Mouse (Mus musculus) kidney, adult 8-10 months (tissue): Measurements from ENCODE around the gene Calm4.
"Not testable (repeated sequence)": the region's sequence is repeated elsewhere in the genome, so short reads cannot be mapped to it uniquely, and the experiment has no call there.

Experiments used
- DNase-seq, 2 experiments: peaks; one replicate each; pipeline ENCODE4 v3.0.0; 2022

Gene Calm4

DNA sequence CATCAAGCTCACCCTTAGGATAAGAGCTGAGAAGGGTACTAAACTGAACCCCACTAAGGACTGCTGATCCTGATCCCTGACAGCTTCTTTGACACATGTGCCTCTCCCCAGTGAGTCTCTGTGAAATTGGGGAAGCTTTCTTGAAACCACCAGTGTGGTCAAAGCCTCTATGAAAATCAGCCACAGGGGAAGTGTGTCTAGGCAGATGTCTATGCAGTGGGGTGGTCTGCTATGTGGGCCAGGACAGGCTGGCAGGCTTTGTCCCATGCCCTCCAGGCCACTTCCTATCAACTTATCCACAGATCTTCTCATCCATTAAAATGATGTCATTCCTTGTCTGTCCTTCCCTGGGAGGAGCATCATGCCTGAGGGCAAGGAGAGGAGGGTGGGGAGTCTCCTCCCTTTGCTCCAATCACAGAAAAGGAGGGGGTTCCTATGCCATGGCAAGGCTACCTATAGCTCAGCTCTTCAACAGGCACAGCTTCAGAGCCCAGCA is at the start of gene Calm4:
Calm4 (plus strand) TSS at position 446 of the 496 bp plus-strand sequence.
- DNase-seq, result not testable (repeated sequence)

DNA sequence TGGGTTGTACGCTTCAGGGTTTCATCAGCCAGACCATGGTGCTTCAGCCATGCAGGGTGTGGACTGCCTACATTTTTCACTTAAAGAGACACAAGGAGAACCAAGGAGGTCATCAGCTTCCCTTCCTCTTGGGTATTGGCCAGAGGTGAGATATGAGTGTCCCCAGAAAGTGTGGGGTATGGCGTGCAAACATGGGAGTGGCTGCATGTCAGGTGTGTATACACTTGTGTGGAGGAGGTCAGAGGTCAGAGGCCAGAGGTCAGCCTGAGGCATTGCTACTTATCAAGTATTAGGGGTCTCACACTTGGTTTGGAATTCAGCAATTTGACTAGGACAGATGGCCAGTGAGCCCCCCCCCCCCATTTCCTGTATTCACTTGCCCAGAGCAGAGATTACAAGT is 49.0 kb upstream of the Calm4 start:
- DNase-seq, result no peak

DNA sequence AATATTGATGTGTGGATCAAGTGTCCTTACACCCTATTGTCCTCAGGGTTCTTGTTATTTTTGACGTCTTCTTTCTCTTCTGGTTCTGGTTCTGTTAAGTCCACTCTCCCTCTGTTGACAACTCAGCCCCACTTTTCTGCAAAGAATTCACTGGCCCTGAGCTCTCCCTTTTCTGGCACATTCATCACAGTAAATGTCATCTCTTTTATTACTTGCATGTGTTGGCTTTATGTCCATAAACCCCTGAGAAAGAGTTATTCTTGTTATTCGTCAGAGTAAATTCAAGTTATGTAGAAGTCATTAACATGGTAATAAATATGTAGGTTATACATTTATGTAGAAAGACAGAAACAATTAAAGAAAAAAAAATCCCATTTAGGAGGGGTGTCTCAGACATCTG is 48.0 kb upstream of the Calm4 start:
- DNase-seq, result no peak

DNA sequence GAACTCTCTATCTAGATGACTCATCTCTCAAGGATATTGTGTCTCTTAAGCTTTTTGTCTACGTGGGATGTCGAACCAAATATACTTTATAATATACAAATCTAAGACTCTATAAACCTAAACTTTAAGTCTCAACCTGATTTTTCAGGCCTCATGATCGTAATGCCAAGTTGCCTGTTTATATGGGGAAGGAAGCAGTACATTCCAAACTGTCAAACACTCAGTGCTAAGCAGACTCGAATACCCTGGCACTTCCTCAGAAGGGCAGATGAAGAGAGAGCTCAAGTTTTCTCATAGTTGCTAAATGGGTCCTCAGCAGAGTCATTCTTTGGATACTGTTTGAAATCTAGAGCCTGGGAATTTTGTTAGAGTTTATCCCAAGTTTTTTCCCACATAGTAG is 40.9 kb upstream of the Calm4 start:
- DNase-seq, result no peak

DNA sequence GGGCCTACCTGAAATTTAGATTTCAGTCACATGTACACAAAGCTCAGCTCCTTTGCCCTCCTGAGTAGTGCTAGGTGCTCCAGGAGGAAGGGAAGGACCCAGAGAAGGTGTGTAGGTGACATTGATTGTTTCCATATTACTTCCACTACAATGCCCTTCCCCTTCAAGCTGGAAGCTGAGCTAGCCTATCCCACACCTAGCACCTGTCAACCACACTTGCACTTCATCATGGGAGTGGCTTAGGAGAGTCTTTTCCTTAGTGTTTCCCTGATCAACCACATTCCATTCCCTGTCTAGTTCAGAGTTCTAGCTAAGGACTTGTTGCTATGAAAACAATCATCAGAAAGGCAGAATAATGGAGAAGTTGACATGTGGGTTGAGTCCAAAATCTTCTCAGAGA is 38.8 kb upstream of the Calm4 start:
- DNase-seq, result no peak

DNA sequence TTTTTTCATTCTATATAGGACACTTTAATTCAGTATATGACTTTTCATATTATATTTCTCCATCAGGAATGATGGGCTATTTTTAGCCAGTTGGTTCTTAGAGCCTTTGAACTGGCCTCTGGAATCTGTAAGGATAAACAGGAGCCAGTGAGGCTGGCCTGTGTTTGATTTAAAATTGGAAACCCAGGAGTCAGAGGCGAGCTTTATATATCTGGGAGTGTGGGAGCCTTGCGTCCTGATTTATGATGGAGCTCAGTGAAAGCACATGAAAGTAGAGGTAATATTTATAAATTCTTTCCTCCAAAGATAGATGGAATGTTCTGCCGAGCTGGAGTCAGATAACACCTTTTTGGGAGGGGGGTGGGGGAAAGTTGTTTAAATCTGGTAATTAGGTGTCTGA is 38.2 kb upstream of the Calm4 start:
- no peak for DNase-seq

DNA sequence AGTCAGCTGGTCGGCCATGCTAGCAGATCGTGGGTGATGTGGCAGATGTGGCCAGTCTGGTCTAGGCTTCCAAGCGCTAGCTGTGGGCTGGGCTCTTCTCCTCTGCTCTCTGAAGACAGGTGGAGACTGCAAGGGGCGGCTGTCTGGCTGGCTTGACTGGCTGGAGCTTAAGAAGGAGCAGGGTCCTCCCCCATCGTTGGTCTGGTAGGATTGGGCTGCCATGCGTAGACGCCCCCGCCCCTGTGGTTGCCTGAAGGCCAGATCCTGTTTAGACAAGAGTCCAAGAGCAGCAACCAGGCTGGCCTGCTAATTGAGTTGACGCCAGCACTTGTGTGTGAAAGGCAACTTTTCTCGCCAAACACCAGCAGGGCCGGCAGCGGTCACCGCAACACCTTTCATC is 33.4 kb upstream of the Calm4 start, which contains the start of gene Calml3:
Calml3 (minus strand) TSS at position 131 of the 400 bp plus-strand sequence.
- DNase-seq, result peak; percentile 33 to 36

DNA sequence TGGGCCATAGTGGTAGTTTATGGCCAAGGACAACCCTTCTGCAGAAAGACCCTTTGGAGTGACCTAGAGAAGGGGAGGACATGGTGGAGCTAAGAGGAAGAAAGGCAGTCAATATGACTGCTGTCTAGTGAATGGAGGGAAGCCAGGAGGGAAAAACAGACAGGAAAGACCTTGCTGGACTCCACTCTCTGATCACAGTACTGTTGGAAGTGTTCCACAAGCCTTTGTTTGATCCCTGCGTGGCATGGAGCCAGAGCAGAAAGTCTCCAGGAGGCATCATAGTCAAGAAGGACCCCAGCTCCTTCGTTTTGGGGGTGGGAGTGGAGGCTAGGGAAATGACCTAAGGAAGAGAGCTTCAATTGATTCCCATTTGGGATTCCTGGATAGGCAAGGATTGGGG is 32.4 kb upstream of the Calm4 start:
- DNase-seq, result peak; percentile 20 to 44

DNA sequence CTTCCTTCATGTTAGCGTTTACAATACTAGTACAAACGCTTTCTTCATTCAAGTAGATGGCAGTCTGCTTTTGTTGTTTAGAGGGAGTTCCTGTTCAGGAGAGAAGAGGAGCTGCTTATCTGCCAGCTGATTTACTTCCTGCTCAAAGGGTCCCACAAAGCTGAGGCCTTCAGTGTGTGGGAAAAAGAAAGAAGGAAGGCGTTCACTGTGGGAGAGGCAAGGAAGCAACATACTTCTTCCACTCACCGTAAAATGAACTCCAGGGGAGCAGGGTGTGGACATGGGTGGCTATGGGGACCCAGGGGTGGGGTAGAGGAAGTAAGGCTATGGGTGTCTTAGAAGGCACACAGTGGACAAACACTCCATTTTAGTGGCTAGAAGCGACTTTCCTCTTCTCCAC is 31.9 kb upstream of the Calm4 start:
- DNase-seq, result no peak

DNA sequence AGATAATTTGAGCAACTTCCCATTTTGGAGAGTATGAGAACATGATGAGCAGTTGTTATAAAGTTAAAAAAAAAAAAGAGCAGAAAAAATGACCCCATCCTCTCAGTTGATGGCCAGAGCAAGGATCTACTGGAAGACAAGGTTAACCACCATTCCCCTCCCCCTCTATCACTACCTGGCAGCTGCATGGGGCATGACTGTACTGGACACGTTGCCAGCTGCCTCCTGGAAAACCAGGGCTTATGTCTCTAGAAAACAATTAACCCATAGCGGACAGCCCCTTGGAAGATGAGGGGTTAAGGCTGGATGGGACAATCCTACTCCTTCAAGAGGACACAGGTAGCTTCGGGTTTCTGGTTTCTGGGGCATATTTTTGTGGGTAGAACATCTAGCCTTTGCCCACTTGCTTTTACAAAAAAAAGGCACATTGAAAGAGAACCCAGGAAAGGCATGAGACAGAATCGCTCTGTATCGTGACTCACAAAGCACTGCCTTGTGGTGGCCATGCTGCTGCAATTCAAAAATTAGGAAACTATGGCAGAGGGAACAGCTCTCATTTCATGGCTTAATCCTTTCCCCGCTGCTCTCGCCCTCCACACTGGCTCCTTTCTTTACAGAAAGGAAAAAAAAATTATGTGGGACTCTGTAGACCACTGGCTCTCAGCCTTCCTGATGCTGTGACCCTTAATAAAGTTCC is 30.3 kb upstream of the Calm4 start:
- peak; percentile 11 to 15 for DNase-seq

DNA sequence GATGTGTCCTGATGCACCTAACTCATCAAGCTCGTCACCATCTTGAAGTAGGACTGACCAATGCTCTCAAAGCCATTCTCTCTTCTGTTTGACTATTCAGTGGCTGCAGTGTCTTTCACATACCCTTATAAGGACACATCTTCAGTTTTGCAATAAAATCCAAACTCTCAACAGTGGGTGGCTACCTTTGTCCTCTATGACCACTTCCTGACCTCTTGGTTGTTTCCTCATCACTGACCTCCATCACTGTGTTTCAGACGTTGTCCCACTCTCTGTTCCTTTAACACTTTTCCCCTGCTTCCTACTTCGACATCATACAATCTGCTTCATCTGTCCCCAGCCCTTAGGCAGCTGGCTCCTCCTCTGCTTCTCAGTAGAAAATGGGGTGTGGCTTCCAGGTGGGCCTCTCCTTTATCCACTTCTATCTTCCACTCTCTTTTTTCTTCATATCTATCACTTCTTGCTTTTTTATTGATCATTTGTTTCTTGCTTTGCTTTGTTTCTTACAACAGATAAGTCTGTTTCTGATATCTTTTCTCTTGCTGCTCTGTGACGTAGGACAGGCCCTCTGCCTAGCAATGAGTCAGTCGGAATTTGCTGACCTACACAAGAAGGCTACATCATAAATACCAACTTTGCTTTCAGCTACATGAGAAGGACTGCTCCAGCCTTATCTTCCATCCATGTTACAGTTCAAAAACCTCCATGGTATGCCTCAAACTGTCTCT is 19.4 kb upstream of the Calm4 start:
- DNase-seq, result no peak

DNA sequence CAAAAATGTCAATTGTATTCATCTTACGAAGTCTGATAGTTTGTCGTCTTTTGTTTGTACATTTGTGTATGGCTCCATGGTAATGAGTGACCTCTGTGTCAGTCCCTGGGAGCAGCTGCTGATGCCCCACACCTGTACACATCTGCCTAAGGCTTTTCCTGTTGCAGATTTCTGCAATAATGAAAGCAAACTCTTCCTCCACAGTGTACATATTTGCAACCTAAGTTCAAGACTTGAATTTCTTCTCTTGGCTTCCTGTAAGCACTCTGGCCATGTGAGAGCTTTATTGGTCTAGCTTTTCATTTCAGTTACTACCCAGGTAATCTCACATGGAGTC is 18.8 kb upstream of the Calm4 start:
- DNase-seq, result no peak

DNA sequence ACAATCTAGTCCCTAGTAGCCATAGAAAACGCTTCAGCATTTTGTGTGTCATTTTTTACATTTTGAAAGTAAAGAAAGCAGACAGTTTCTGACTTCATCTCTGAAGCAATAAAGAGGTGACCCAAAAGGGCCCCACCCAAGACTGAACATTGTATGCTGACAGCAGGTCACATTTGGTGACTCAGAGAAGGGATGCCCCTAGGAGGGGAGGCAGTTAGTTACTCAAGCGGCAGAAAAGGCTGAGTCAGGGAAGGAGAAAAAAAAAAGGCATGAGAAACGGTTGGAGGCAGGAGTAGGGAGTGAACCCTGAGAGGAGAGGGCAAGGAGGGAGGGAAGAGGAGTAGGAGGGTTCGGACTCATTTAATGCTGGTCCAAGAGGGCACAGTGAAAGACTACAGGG is 15.5 kb upstream of the Calm4 start:
- DNase-seq, result no peak

DNA sequence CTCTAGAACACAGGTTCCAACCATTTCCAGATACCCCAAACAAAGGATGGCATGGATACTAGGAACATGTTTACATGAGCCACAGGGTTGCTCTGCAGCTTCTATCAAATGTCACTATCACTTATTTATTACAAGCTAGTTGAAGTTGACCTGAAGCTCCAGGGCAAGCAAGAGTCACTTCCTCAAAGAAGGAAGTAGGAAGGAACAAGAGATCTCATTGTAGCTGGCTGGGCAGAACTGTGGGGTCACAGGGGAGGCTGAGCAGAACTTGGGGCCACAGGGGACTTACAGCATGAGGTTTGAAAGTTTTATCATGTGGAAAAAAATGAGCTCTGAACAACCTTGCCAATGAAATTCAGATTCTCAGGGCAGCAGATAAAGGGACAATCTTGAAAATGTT is 11.8 kb upstream of the Calm4 start:
- no peak for DNase-seq

DNA sequence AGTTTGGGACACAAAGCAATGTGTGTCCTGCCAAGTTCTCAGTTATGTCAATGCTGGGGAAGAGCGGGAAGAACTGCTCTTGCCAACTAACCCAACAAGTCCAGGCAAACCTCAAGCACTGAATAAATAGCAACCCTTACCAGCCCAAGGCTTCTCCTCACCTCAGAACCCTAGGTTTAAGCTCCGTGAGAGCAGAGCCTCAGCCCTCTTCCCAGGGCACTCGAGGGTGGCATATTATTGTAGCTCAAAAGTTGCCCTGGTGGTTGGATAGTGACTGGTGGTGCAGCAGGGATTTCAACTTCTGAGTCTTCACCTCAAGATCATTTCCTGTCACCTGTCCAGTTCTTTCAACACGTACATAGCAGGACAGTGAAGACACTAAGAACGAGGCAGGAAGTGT is 6.0 kb upstream of the Calm4 start:
- DNase-seq, result no peak

DNA sequence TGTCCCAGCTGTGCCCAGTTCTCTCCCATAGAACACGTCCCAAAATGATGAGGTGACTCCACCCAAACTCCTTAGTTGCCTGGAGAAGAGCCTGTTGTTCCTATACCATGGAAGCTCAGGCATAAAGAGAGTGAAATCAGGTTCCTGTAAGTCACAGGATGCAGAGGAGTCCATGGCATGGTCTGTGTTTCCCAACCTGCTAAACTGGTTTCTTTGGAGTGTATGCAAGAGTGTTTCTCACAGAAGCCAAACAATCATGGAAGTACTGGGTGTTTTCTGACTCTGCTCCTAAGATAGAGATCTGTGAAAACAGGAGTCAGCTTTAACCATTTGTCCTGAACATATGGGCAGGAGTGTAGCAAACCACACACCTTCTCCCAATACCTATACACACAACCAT is 5.6 kb upstream of the Calm4 start:
- no peak for DNase-seq

DNA sequence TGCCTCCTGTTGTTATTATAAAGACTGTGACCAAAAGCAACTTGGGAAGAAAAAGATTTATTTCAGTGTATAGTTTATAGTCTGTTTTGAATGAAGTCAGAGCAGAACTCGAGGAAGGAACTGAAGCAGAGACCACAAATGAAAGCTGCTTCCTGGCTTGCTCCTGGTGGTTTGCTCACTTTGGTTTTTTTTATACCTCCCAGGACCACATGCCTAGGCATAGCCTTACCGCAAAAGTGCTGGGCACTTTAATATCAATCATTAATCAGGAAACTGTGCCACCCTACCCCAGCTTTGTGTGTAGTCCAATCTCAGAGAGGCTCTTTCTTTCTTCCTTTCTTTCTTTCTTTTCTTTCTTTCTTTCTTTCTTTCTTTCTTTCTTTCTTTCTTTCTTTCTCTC is 5.1 kb upstream of the Calm4 start:
- no peak for DNase-seq

DNA sequence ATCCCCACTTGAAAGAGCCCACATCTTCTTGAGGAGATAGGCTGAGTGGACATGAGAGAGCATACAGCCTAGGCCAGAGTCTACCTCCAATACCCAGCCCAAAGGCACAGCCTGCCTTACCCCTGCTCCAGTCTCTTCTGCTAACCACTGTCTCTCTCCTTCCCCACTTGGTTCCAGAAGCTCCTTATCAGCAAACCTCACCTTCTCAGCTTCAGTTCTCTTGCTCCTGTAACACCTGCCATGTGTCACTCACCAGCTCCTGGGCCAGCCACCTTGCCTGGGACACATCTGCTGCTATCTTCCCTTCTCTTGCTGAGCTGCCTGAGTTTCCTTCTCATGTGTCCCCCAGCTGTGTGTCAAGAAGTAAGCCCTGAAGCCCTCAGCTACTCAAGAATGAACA is 3.9 kb upstream of the Calm4 start:
- DNase-seq, result not testable (repeated sequence)

DNA sequence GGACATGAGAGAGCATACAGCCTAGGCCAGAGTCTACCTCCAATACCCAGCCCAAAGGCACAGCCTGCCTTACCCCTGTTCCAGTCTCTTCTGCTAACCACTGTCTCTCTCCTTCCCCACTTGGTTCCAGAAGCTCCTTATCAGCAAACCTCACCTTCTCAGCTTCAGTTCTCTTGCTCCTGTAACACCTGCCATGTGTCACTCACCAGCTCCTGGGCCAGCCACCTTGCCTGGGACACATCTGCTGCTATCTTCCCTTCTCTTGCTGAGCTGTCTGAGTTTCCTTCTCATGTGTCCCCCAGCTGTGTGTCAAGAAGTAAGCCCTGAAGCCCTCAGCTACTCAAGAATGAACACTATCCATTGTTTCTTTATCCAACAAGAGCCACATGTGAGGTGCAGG is 3.1 kb downstream of the Calm4 start:
- not testable (repeated sequence) for DNase-seq

DNA sequence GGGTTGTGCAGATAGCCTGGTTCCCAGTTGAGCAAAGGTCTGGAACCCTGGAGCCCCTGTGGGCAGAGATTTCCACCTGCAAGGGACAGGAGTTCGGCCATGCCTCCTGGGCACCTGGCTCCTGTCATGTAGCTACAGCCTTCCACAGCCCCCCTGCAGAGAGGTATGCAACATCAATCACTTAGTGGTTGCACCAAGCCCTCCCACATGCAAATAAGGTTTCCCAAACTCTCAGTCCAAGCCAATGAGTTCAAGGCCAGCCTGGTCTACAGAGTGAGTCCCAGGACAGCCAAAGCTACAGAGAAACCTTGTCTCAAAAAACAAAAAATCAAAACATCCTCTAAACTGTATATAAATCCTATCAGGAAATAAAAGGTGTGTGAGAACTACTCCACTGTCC is 12.8 kb downstream of the Calm4 start:
- DNase-seq, result no peak

DNA sequence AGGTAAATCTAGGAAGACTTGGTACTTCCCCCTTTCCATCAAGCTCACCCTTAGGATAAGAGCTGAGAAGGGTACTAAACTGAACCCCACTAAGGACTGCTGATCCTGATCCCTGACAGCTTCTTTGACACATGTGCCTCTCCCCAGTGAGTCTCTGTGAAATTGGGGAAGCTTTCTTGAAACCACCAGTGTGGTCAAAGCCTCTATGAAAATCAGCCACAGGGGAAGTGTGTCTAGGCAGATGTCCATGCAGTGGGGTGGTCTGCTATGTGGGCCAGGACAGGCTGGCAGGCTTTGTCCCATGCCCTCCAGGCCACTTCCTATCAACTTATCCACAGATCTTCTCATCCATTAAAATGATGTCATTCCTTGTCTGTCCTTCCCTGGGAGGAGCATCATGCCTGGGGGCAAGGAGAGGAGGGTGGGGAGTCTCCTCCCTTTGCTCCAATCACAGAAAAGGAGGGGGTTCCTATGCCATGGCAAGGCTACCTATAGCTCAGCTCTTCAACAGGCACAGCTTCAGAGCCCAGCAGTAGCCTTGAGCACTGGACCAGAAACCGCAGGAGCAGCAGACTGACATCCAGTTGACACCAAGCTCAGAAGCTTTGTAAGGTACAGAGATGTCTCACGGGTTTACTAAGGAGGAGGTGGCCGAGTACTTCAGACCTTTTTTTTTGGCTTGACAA is 16.2 kb downstream of the Calm4 start, which contains the start of gene Calm5:
Calm5 (plus strand) TSS at position 526 of the 686 bp plus-strand sequence.
- not testable (repeated sequence) for DNase-seq

DNA sequence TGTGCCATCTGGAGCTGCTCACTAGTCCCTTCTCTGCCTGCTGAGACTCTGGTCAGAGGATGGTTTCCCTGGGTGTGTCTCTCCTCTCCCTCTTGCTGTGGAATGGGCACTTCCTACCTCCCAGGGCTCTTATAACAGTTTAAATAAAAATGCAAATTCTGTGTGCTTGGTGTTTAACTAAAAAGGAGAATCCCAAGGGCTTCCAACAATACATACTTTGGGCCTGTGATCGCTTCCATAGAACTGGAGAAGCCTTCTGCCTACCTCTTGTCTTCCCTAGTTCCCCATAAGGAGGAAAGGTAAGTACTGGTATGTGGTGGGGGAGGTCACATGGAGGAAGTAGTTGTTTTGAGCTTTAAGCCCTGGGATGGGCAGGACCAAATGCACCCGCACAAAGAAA is 17.3 kb downstream of the Calm4 start:
- no peak for DNase-seq

DNA sequence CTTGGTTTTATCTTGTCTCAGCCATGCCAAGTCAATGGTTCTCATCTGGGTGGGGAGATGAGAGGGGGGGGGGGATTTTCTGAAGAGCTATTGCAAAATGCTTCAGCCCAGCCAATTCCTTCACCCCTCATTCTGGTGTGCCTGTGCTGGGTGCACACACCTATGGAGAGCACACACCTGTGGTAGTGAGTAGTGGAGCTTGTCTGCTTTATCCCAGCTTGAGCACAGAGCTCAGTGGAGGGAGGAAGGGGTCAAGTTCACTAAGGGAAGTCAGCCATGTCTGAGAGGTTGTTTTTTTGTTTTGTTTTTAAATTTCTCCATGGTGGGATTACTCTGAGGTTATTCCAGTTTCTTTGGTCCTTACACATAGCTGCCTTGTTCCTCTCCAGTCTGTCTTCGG is 18.7 kb downstream of the Calm4 start:
- no peak for DNase-seq

DNA sequence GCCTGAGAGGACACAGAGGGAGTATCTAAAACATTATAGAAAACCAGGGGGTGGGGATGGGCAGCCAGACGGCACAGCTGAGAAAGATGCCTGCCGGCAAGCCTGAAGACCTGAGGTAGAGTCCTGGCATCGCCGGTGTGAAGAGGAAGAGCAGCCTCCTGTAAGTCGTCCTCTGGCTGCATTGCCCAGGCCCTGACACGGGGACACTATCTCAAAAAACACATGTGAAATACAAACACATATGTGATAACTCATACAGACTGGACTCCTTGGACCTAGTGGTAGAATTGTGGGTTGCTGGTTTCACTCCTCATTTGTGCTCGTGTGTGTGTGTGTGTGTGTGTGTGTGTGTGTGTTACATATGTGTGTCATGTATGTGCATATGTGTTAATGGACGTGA is 23.7 kb downstream of the Calm4 start:
- DNase-seq, result no peak
